In the genomic region with DNA sequence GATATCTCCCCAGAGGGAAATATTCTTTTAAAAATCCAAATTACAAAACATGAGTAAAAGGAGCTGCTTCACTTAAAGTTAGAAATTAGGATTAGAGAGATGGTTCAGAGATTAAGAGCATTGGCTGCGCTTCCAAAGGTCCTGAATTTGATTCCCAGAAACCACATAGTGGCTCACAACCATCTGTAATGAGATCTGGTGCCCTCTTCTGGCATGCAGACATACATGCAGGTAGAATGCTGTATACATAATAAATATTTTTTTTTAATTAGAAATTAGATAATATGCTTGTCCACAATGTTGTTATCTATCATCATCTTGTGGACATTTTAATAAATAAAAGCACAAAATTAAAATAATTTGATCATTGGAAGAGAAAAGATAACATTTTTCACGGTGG, we compare ENCODE assay signal across 22 mouse cellular contexts. TPM values are rescaled to one million over a fixed set of nuclear protein-coding genes. Genes with fewer than 3 reads are reported as not detected.
A peak's percentile ranks its signal among the peaks of the same experiment; 100 is the strongest.
DNase-seq lines count a peak whose midpoint lies in the region; ATAC-seq and TF ChIP-seq lines count a peak whose summit lies in the region.
"Had no signal": no experiment of that assay in that cellular context is flagged by ENCODE, and none has a peak within 500 bp of the region (broad histone marks: within the 10 kb centered on the region; RNA-seq: fewer than 3 reads in every experiment).

No protein-coding gene starts in this region.

- H3K36me3 ChIP-seq in heart, postnatal 0 days (replicated peaks; ENCODE audit: control insufficient read depth, insufficient read depth, low read length) = no peaks in the 10 kb centered on the region
- no peaks in the 10 kb centered on the region for H3K36me3 ChIP-seq in heart, embryonic 12.5 days
- H3K36me3 ChIP-seq in liver, postnatal 0 days (replicated peaks; ENCODE audit: insufficient read depth, low read length) = no peaks in the 10 kb centered on the region
- H3K36me3 ChIP-seq: hindbrain, embryonic 15.5 days; limb, embryonic 10.5 days; liver, embryonic 13.5 days; stomach, embryonic 15.5 days had no signal

- no peaks in the 10 kb centered on the region for H3K27me3 ChIP-seq in heart, postnatal 0 days (ENCODE audit: control insufficient read depth, insufficient read depth, low read length)
- no peaks in the 10 kb centered on the region for H3K27me3 ChIP-seq in heart, embryonic 12.5 days (replicated peaks)
- no peaks in the 10 kb centered on the region for H3K27me3 ChIP-seq in liver, postnatal 0 days (ENCODE audit: insufficient read depth, low read length)
- H3K27me3 ChIP-seq: hindbrain, embryonic 15.5 days; stomach, embryonic 15.5 days had no signal

- no peak overlapping the region for H3K27ac ChIP-seq in heart, postnatal 0 days (ENCODE audit: low read depth)
- no peak overlapping the region for H3K27ac ChIP-seq in heart, embryonic 12.5 days (ENCODE audit: poor library complexity, severe bottlenecking)
- H3K27ac ChIP-seq in liver, postnatal 0 days (ENCODE audit: low read depth) = no peak overlapping the region
- H3K27ac ChIP-seq: hindbrain, embryonic 15.5 days; limb, embryonic 10.5 days; liver, embryonic 13.5 days; macrophage; stomach, embryonic 15.5 days had no signal

- no peak for ATAC-seq in heart, postnatal 0 days (ENCODE audit: insufficient read depth, low read depth)
- no peak for ATAC-seq in heart, embryonic 12.5 days (ENCODE audit: insufficient number of reproducible peaks, low FRiP score)
- no peak for ATAC-seq in liver, postnatal 0 days
- no peak for ATAC-seq in monocyte, adult 5-6 weeks (replicated peaks; ENCODE audit: insufficient number of reproducible peaks, low FRiP score, low TSS enrichment, poor library complexity, severe bottlenecking)

- 71% methylated on average over 2 of the region's 2 CpGs for WGBS in heart, postnatal 0 days
- WGBS in heart, embryonic 12.5 days = 73% methylated on average over 2 of the region's 2 CpGs
- 68% methylated on average over 2 of the region's 2 CpGs for WGBS in liver, postnatal 0 days (ENCODE audit: insufficient replicate concordance)

- H3K4me3 ChIP-seq in heart, postnatal 0 days (ENCODE audit: low read depth, low read length) = no peak overlapping the region
- no peak overlapping the region for H3K4me3 ChIP-seq in heart, embryonic 12.5 days
- no peak overlapping the region for H3K4me3 ChIP-seq in liver, postnatal 0 days (ENCODE audit: low read depth, low read length)
- H3K4me3 ChIP-seq: hindbrain, embryonic 15.5 days; limb, embryonic 10.5 days; liver, embryonic 13.5 days; stomach, embryonic 15.5 days had no signal

- TF ChIP-seq CTCF in heart, postnatal 0 days (IDR thresholded peaks at IDR 0.05; ENCODE audit: low read depth) = peak; percentile 33
- peak; percentile 54 for TF ChIP-seq CTCF in liver, postnatal 0 days (IDR thresholded peaks at IDR 0.05; ENCODE audit: low read depth)

- peaks cover 7% of the 10 kb centered on the region for H3K4me1 ChIP-seq in heart, postnatal 0 days (ENCODE audit: control insufficient read depth, insufficient read depth)
- peaks cover 19% of the 10 kb centered on the region for H3K4me1 ChIP-seq in heart, embryonic 12.5 days (replicated peaks)
- H3K4me1 ChIP-seq in liver, postnatal 0 days (ENCODE audit: insufficient read depth) = no peaks in the 10 kb centered on the region
- H3K4me1 ChIP-seq: hindbrain, embryonic 15.5 days; liver, embryonic 13.5 days; stomach, embryonic 15.5 days had no signal

- no peak for TF ChIP-seq EP300 in heart, postnatal 0 days (IDR thresholded peaks at IDR 0.05; ENCODE audit: low read depth)
- no peak for TF ChIP-seq EP300 in liver, postnatal 0 days (IDR thresholded peaks at IDR 0.05; ENCODE audit: low read depth)

- no peak overlapping the region for H3K4me2 ChIP-seq in heart, postnatal 0 days (ENCODE audit: low read depth, low read length)
- no peak overlapping the region for H3K4me2 ChIP-seq in heart, embryonic 12.5 days
- H3K4me2 ChIP-seq in liver, postnatal 0 days (ENCODE audit: low read depth, low read length) = no peak overlapping the region
- H3K4me2 ChIP-seq: hindbrain, embryonic 15.5 days; liver, embryonic 13.5 days; stomach, embryonic 15.5 days had no signal

- no peaks in the 10 kb centered on the region for H3K9me3 ChIP-seq in heart, postnatal 0 days (replicated peaks; ENCODE audit: control insufficient read depth, low read length)
- no peaks in the 10 kb centered on the region for H3K9me3 ChIP-seq in heart, embryonic 12.5 days (replicated peaks)
- H3K9me3 ChIP-seq in liver, postnatal 0 days (ENCODE audit: low read length) = no peaks in the 10 kb centered on the region
- H3K9me3 ChIP-seq: hindbrain, embryonic 15.5 days; limb, embryonic 10.5 days; liver, embryonic 13.5 days; stomach, embryonic 15.5 days had no signal

- no peak for DNase-seq in heart, postnatal 0 days (ENCODE audit: low spot score)
- DNase-seq in liver, postnatal 0 days = no peak
- DNase-seq in liver = no peak
- peak; percentile 26 to 29 for DNase-seq in B cell, adult 2 months
- DNase-seq in induced T-regulatory cell, adult 2 months (ENCODE audit: low read depth) = peak; percentile 36
- no peak for DNase-seq in cerebellum, adult 18-20 months
- DNase-seq: adrenal gland, postnatal 36 days; cerebellum, adult 9-10 months; gastrocnemius, postnatal 14 days; heart, postnatal 14 days; kidney, adult 8-10 months; liver, embryonic 13.5 days; midbrain, embryonic 14.5 days; spleen, adult 18-20 months had no signal

- no peak overlapping the region for H3K9ac ChIP-seq in heart, postnatal 0 days (replicated peaks; ENCODE audit: low read depth, low read length)
- no peak overlapping the region for H3K9ac ChIP-seq in heart, embryonic 12.5 days
- no peak overlapping the region for H3K9ac ChIP-seq in liver, postnatal 0 days (replicated peaks)
- H3K9ac ChIP-seq: hindbrain, embryonic 15.5 days; liver, embryonic 13.5 days; stomach, embryonic 15.5 days had no signal

RNA-seq across cellular contexts. Expression of a gene that starts 32.1 kb away (rescaled TPM):
- total RNA-seq in heart, postnatal 0 days (2014; rRNA removed; ENCODE audit: low replicate concordance) = 136 and 152 TPM in 2 replicates
- 99.3 and 109 TPM in 2 replicates for polyA plus RNA-seq in heart, postnatal 0 days (2015; fragmentation: Nextera tagmentation; extraction: Ambion mirVana)
- polyA plus RNA-seq in heart, embryonic 12.5 days (2016; fragmentation: Nextera tagmentation; extraction: Ambion mirVana) = 53.3 and 57.6 TPM in 2 replicates
- 27.4 and 28.9 TPM in 2 replicates for polyA plus RNA-seq in liver, postnatal 0 days (2015; fragmentation: Nextera tagmentation; extraction: Ambion mirVana)
- 24.6 to 34.7 TPM (median 29.1 TPM) in 3 replicates for total RNA-seq in monocyte, adult 5-6 weeks (2017)

RNA-seq across cellular contexts. Expression of a gene that starts 43.8 kb away (rescaled TPM):
- not detected in 2 replicates for total RNA-seq in heart, postnatal 0 days (2014; rRNA removed; ENCODE audit: low replicate concordance)
- polyA plus RNA-seq in heart, postnatal 0 days (2015; fragmentation: Nextera tagmentation; extraction: Ambion mirVana) = not detected in 2 replicates
- polyA plus RNA-seq in heart, embryonic 12.5 days (2016; fragmentation: Nextera tagmentation; extraction: Ambion mirVana) = not detected in 2 replicates
- not detected in 2 replicates for polyA plus RNA-seq in liver, postnatal 0 days (2015; fragmentation: Nextera tagmentation; extraction: Ambion mirVana)
- 0.29 TPM in 1 of 3 replicates, not detected in the others for total RNA-seq in monocyte, adult 5-6 weeks (2017)
- total RNA-seq: adrenal gland, postnatal 36 days; gastrocnemius, postnatal 14 days; heart, postnatal 14 days had no signal
- polyA plus RNA-seq: cortical plate, adult 2 months; hindbrain, embryonic 15.5 days; large intestine, adult 2 months; limb, embryonic 10.5 days; liver, embryonic 13.5 days; macrophage; midbrain, embryonic 14.5 days; stomach, embryonic 15.5 days had no signal

Comparison
In these comparisons a context has a peak if more than half of its experiments do, and no peak if none do; other contexts are left out.
1. DNase-seq: peak in B cell, adult 2 months (2 of 2) and induced T-regulatory cell, adult 2 months (single experiment); none in heart, postnatal 0 days (single experiment), liver, postnatal 0 days (single experiment), liver (single experiment) and cerebellum, adult 18-20 months (0 of 2).